Mouse (Mus musculus) small intestine, adult 2 months (tissue): ENCODE results near the gene Rassf6.

Experiments used
- CTCF ChIP-seq: fragments of 200-500 bp; IDR thresholded peaks from 2 replicates; pipeline ENCODE4 v1.5.1; 2012; ENCODE audit warnings: low read depth, mild to moderate bottlenecking, control low read depth, inconsistent platforms, low read length, moderate library complexity, mixed read lengths; ENCODE audit not compliant: insufficient replicate concordance, insufficient read length; ENCODE audit errors: extremely low read depth
- POLR2A ChIP-seq: fragments of 200-500 bp; IDR thresholded peaks from 2 replicates; pipeline ENCODE4 v1.6.1; 2012; ENCODE audit warnings: low read depth, mild to moderate bottlenecking, control low read depth, inconsistent platforms, low read length, moderate library complexity

GRCm38 (mm10) chr5:90571216-90571615, 69.2 kb downstream of the Rassf6 start:
- TF ChIP-seq CTCF (no peak), POLR2A (no peak)
